Mouse (Mus musculus) retina, postnatal 7 days (tissue): Measurements from ENCODE around the gene Gm28053.

Experiments used
- DNase-seq: peaks from one replicate; pipeline ENCODE4 v3.0.0-alpha.2; 2012; ENCODE audit warnings: low read depth, low spot score

Gm28053 gene

GRCm38 (mm10) chr6:48741273-48741672, 22.9 kb downstream of the Gm28053 start:
- DNase-seq = no peak

GRCm38 (mm10) chr6:48741711-48742206, 23.4 kb downstream of the Gm28053 start:
- DNase-seq = no peak

- DNase-seq = no peak
These were observed 24.3 kb downstream of the Gm28053 start for GRCm38 (mm10) chr6:48742422-48743351.

- no peak for DNase-seq
These were observed 27.1 kb downstream of the Gm28053 start for GRCm38 (mm10) chr6:48745490-48745889.

- peak; percentile 5 for DNase-seq
These were observed 27.8 kb downstream of the Gm28053 start, which contains the start of gene Gimap5 for GRCm38 (mm10) chr6:48745959-48746889. Gene Gimap5 (plus strand): TSS chr6:48746197.

GRCm38 (mm10) chr6:48747091-48747966, 28.9 kb downstream of the Gm28053 start:
- no peak for DNase-seq

GRCm38 (mm10) chr6:48763567-48764270, 45.3 kb downstream of the Gm28053 start:
- no peak for DNase-seq

- no peak for DNase-seq
These were observed 46.1 kb downstream of the Gm28053 start for GRCm38 (mm10) chr6:48764496-48764895.

GRCm38 (mm10) chr6:48768178-48768869, 49.9 kb downstream of the Gm28053 start:
- DNase-seq = no peak

GRCm38 (mm10) chr6:48768933-48769332, 50.5 kb downstream of the Gm28053 start:
- DNase-seq = no peak

- no peak for DNase-seq
These were observed 52.3 kb downstream of the Gm28053 start, which contains the start of gene Gimap3 for GRCm38 (mm10) chr6:48770696-48771095. Gene Gimap3 (minus strand): TSS chr6:48770851.

- DNase-seq = peak; percentile 51
These were observed 53.6 kb downstream of the Gm28053 start for GRCm38 (mm10) chr6:48772030-48772429.

GRCm38 (mm10) chr6:48784406-48784805, 66.0 kb downstream of the Gm28053 start:
- no peak for DNase-seq

- DNase-seq = no peak
These were observed 66.8 kb downstream of the Gm28053 start for GRCm38 (mm10) chr6:48785189-48785588.

GRCm38 (mm10) chr6:48785601-48786000, 67.2 kb downstream of the Gm28053 start:
- no peak for DNase-seq

GRCm38 (mm10) chr6:48787867-48788266, 69.5 kb downstream of the Gm28053 start:
- DNase-seq = no peak

GRCm38 (mm10) chr6:48801897-48802296, 83.5 kb downstream of the Gm28053 start:
- no peak for DNase-seq
